Mouse (Mus musculus) CH12.LX (cell line): ENCODE results near the gene Mrps18c. TPM values are rescaled to one million over a fixed set of nuclear protein-coding genes. Genes with fewer than 3 reads are reported as not detected.

Source experiments
- DNase-seq: peaks from one replicate; pipeline ENCODE4 v3.0.0-alpha.2; 2013; ENCODE audit errors: extremely low read depth
- H3K27ac ChIP-seq: 2 replicates; pipeline ENCODE4 v1.5.1; 2012; ENCODE audit warnings: low read depth, mild to moderate bottlenecking, control low read depth, moderate library complexity; ENCODE audit not compliant: insufficient read depth
- H3K27me3 ChIP-seq: replicated peaks from 2 replicates; pipeline ENCODE3; 2012; ENCODE audit warnings: inconsistent platforms
- H3K36me3 ChIP-seq, 2 experiments: replicated peaks in 1 of 2; 2 replicates each; pipeline versions ENCODE3 to v1.6.1; 2012; ENCODE audit warnings: inconsistent platforms in 1 of 2, low read length in 1 of 2, mild to moderate bottlenecking in 1 of 2, mixed read lengths in 1 of 2, moderate library complexity in 1 of 2; ENCODE audit not compliant: control insufficient read depth in 1 of 2, insufficient read depth in 1 of 2
- H3K4me1 ChIP-seq, 2 experiments: 2 replicates each; pipeline ENCODE4 v1.6.1; 2012; ENCODE audit warnings: inconsistent platforms in 1 of 2, moderate library complexity in 1 of 2; ENCODE audit not compliant: insufficient read depth in 2 of 2, control insufficient read depth in 1 of 2
- H3K4me2 ChIP-seq: 2 replicates; pipeline ENCODE4 v1.6.1; 2012; ENCODE audit warnings: low read depth, mild to moderate bottlenecking, control low read depth; ENCODE audit not compliant: poor library complexity, insufficient read depth, severe bottlenecking
- H3K4me3 ChIP-seq, 3 experiments: fragments of 150-350 bp in 1 of 3; sonication (generic) in 1 of 3; replicated peaks in 1 of 3; 2 replicates each; pipeline versions ENCODE3 to v1.5.1; 2011 to 2012; ENCODE audit warnings: low read depth in 2 of 3, low read length in 2 of 3, mild to moderate bottlenecking in 2 of 3, moderate library complexity in 2 of 3, control low read depth in 1 of 3, improper control_type of control experiment in 1 of 3, inconsistent platforms in 1 of 3, mixed read lengths in 1 of 3; ENCODE audit not compliant: poor library complexity in 1 of 3
- H3K79me2 ChIP-seq: replicated peaks from 2 replicates; pipeline ENCODE4 v1.6.1; 2012; ENCODE audit warnings: mild to moderate bottlenecking, moderate library complexity; ENCODE audit not compliant: control insufficient read depth, poor library complexity, insufficient read depth, severe bottlenecking; ENCODE audit errors: extremely low read depth
- H3K9ac ChIP-seq: 2 replicates; pipeline ENCODE4 v1.6.1; 2012; ENCODE audit warnings: low read depth, mild to moderate bottlenecking, control low read depth, moderate library complexity; ENCODE audit not compliant: insufficient read depth
- H3K9me3 ChIP-seq: replicated peaks from 2 replicates; pipeline ENCODE3; 2012; ENCODE audit warnings: low read length, inconsistent platforms, mixed read lengths
- BHLHE40 ChIP-seq: IDR thresholded peaks from 2 replicates; pipeline ENCODE4 v1.6.1; 2011; ENCODE audit warnings: mild to moderate bottlenecking, low read depth, low read length, improper control_type of control experiment
- CHD2 ChIP-seq: IDR thresholded peaks from 2 replicates; pipeline ENCODE4 v1.6.1; 2011; ENCODE audit warnings: low read length, improper control_type of control experiment
- CTCF ChIP-seq, 2 experiments: IDR thresholded peaks in 1 of 2; conservative IDR thresholded peaks in 1 of 2; 2 replicates each; pipeline ENCODE4 v1.5.1; 2011 to 2012; ENCODE audit warnings: low read depth in 2 of 2, low read length in 2 of 2, improper control_type of control experiment in 1 of 2, inconsistent platforms in 1 of 2, mild to moderate bottlenecking in 1 of 2, moderate library complexity in 1 of 2
- E2F4 ChIP-seq: IDR thresholded peaks from 2 replicates; pipeline ENCODE4 v1.6.1; 2011; ENCODE audit warnings: low read depth, low read length, improper control_type of control experiment; ENCODE audit not compliant: insufficient replicate concordance
- ETS1 ChIP-seq: conservative IDR thresholded peaks from 2 replicates; pipeline ENCODE4 v1.6.1; 2012; ENCODE audit warnings: low read depth, mild to moderate bottlenecking, inconsistent platforms, low read length, improper control_type of control experiment, moderate library complexity
- IRF4 ChIP-seq: IDR thresholded peaks from 2 replicates; pipeline ENCODE4 v1.6.1; 2014; ENCODE audit warnings: low read depth, mild to moderate bottlenecking, inconsistent platforms, low read length, improper control_type of control experiment
- JUN ChIP-seq: IDR thresholded peaks from 2 replicates; pipeline ENCODE4 v1.6.1; 2011; ENCODE audit warnings: low read depth, mild to moderate bottlenecking, low read length, improper control_type of control experiment, moderate library complexity; ENCODE audit not compliant: insufficient read depth
- JUND ChIP-seq: conservative IDR thresholded peaks from 2 replicates; pipeline ENCODE4 v1.6.1; 2011; ENCODE audit warnings: low read depth, low read length, improper control_type of control experiment
- MAX ChIP-seq: IDR thresholded peaks from 2 replicates; pipeline ENCODE4 v1.6.1; 2011; ENCODE audit warnings: low read length, improper control_type of control experiment
- MXI1 ChIP-seq: IDR thresholded peaks from 2 replicates; pipeline ENCODE4 v1.6.1; 2011; ENCODE audit warnings: mild to moderate bottlenecking, low read depth, low read length, improper control_type of control experiment
- NRF1 ChIP-seq: IDR thresholded peaks from 2 replicates; pipeline ENCODE4 v1.6.1; 2014; ENCODE audit warnings: low read depth, mild to moderate bottlenecking, inconsistent platforms, low read length, improper control_type of control experiment, moderate library complexity
- PAX5 ChIP-seq: IDR thresholded peaks from 2 replicates; pipeline ENCODE4 v1.6.1; 2012; ENCODE audit warnings: low read length, inconsistent platforms, mixed read lengths
- POLR2A ChIP-seq: IDR thresholded peaks from 2 replicates; pipeline ENCODE4 v1.6.1; 2011; ENCODE audit warnings: low read depth, mild to moderate bottlenecking, improper control_type of control experiment, low read length
- RAD21 ChIP-seq: IDR thresholded peaks from 2 replicates; pipeline ENCODE4 v1.6.1; 2011; ENCODE audit warnings: low read depth, mild to moderate bottlenecking, low read length, improper control_type of control experiment, moderate library complexity
- ZMIZ1 ChIP-seq: IDR thresholded peaks from 2 replicates; pipeline ENCODE4 v1.6.1; 2012; ENCODE audit warnings: low read depth, mild to moderate bottlenecking, inconsistent platforms, low read length, improper control_type of control experiment
- ZNF384 ChIP-seq: IDR thresholded peaks from 2 replicates; pipeline ENCODE4 v1.6.1; 2012; ENCODE audit warnings: low read depth, low read length, improper control_type of control experiment, inconsistent platforms
- dilution Hi-C: fragments of 300-500 bp; cut with MboI; formaldehyde crosslinking; loops from 2 replicates; pipeline ENCODE4 v1.14.3; 2020; ENCODE audit warnings: low sequenced_read_pairs; ENCODE audit not compliant: extremely low pct_unique_long_range_greater_than_20kb, extremely low pct_ligation_motif_present
- in situ Hi-C: fragments of 300-500 bp; cut with MboI; formaldehyde crosslinking; loops from 3 replicates; pipeline ENCODE4 v1.14.3; 2019; ENCODE audit warnings: low sequenced_read_pairs, low pct_ligation_motif_present, low pct_unique_long_range_greater_than_20kb, mixed read lengths
- polyA plus RNA-seq: library from polyadenylated mRNA; unstranded; fragments of >175 nt; gene quantifications from 2 replicates; pipeline ENCODE4 v1.2.1, GENCODE M21; 2012; ENCODE audit warnings: low read depth; ENCODE audit not compliant: insufficient read length
- total RNA-seq, 2 experiments: library from RNA; depleted of rRNA; stranded (reverse); fragments of 300-350 nt in 1 of 2; fragments of >200 nt in 1 of 2; gene quantifications; 2 replicates each; pipeline ENCODE4 v1.2.3; 2012 to 2014

The Mrps18c gene
- total and polyA plus RNA-seq, 3 experiments = 87.2 to 216 (median 111) TPM

DNA sequence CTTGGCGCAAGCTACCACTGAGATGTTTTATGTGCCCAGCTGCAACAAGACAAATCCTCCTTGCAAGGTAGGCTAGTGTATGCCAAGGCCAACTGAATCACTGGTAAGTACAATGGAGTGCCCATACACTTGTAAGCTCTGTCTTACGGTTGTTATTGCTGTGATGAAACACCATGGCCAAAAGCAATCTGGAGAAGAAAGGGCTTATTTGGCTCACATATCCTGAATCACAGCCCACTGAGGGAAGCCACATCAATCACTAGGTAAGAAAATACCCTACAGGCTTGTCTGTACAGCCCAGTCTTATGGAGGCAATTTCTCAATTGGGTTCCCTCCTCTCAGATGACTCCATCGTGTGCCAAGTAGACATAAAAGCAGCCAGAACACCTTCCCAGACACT is 30.3 kb downstream of the Mrps18c start:
- Histone ChIP-seq H3K27ac (no peak overlapping the region), H3K9me3 (peaks cover 1% of the 10 kb centered on the region), H3K79me2 (no peaks in the 10 kb centered on the region), H3K27me3 (no peaks in the 10 kb centered on the region), H3K4me1 (peaks cover 0 to 3% of the 10 kb centered on the region in 2 experiments; a peak in 1 of 4 replicates), H3K9ac (no peak overlapping the region), H3K4me3 (no peak overlapping the region), H3K4me2 (no peak overlapping the region), H3K36me3 (no peaks in the 10 kb centered on the region)
- dilution Hi-C loops = no loop called here
- no peak for DNase-seq
- in situ Hi-C loops = no loop called here
- TF ChIP-seq BHLHE40 (no peak), PAX5 (no peak), RAD21 (no peak), MAX (no peak), CHD2 (no peak), ZMIZ1 (no peak), ETS1 (no peak)

DNA sequence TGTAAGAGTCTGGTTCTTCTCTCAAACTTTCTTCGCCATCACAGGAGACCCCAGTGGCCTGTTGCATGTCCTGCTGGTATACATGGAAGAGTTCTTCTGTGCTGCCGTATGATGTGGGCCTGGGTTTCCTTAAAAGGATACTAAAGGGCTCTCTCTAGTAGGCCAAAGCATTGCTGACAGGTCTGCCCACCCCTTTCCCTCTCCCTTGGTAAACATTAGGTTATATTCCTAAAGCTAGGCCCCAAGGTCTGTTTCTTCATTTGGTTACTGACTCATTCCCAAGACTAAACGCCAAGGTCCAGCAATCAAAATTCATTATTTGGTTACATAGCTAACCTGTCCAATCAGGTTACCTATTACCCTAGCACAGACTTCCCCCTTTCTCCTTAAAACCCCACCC is 34.3 kb downstream of the Mrps18c start:
- Histone ChIP-seq H3K4me3 (no peak overlapping the region), H3K36me3 (no peaks in the 10 kb centered on the region), H3K4me1 (no peaks in the 10 kb centered on the region), H3K9me3 (peaks cover 5% of the 10 kb centered on the region), H3K27me3 (no peaks in the 10 kb centered on the region)
- no peak for DNase-seq
- in situ Hi-C loops = no loop called here
- TF ChIP-seq JUND (no peak), ETS1 (no peak), NRF1 (no peak), JUN (no peak), PAX5 (no peak), IRF4 (no peak), CHD2 (no peak), ZNF384 (no peak), MAX (no peak), POLR2A (no peak), CTCF (conservative IDR thresholded peaks at IDR 0.05 in 1 of 2, IDR thresholded peaks at IDR 0.05 in 1 of 2; ENCODE audit: low read depth in 2 of 2, low read length in 2 of 2) (no peak), E2F4 (no peak)
- TF ChIP-seq, all 38 proteins: peak for 0
- dilution Hi-C loops = no loop called here
- no peak overlapping the region for H3K9ac ChIP-seq
- no peak overlapping the region for H3K4me2 ChIP-seq
- H3K27ac ChIP-seq = no peak overlapping the region
- H3K79me2 ChIP-seq = no peaks in the 10 kb centered on the region

DNA sequence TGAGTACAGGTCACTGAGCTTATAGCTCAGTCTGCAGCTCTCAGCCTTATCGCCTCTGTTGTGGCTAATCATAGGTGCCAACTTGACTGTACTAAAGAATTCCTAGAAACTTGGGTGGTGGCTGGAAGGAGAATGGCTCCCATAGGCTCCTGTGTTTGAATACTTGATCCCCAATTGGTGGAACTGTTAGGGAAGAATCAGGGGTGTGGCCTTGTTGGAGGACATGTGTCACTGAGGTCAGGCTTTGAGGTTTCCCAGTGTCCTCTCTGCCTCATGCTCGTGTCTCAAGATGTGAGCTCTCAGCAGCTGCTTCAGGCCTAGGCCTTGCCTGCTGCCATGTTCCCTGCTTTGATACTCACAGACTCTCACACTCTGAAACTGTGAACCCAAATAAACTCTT is 35.4 kb downstream of the Mrps18c start:
- TF ChIP-seq MXI1 = no peak
- H3K27me3 ChIP-seq = no peaks in the 10 kb centered on the region
- dilution Hi-C loops (no loop called here), in situ Hi-C loops (no loop called here)
- no peak overlapping the region for H3K27ac ChIP-seq
- H3K9me3 ChIP-seq = peaks cover 5% of the 10 kb centered on the region
- no peaks in the 10 kb centered on the region for H3K79me2 ChIP-seq
- H3K4me1 ChIP-seq = no peaks in the 10 kb centered on the region
- no peak overlapping the region for H3K9ac ChIP-seq
- H3K4me2 ChIP-seq = no peak overlapping the region
- DNase-seq = no peak
- no peak overlapping the region for H3K4me3 ChIP-seq
- H3K36me3 ChIP-seq = no peaks in the 10 kb centered on the region
